Mouse (Mus musculus) right cerebral cortex, postnatal 4 days (tissue): ENCODE results near the gene Gdpgp1.

Source experiments
- DNase-seq: peaks from one replicate; pipeline ENCODE4 v3.0.0-alpha.2; 2022

Gene Gdpgp1

GRCm38 (mm10) chr7:80199851-80200587 lies 32.6 kb upstream of the Gdpgp1 start:
- no peak for DNase-seq

- DNase-seq, result no peak
These were observed 32.1 kb upstream of the Gdpgp1 start for GRCm38 (mm10) chr7:80200588-80200945.

GRCm38 (mm10) chr7:80200963-80201539 lies 31.6 kb upstream of the Gdpgp1 start:
- DNase-seq, result no peak

DNA sequence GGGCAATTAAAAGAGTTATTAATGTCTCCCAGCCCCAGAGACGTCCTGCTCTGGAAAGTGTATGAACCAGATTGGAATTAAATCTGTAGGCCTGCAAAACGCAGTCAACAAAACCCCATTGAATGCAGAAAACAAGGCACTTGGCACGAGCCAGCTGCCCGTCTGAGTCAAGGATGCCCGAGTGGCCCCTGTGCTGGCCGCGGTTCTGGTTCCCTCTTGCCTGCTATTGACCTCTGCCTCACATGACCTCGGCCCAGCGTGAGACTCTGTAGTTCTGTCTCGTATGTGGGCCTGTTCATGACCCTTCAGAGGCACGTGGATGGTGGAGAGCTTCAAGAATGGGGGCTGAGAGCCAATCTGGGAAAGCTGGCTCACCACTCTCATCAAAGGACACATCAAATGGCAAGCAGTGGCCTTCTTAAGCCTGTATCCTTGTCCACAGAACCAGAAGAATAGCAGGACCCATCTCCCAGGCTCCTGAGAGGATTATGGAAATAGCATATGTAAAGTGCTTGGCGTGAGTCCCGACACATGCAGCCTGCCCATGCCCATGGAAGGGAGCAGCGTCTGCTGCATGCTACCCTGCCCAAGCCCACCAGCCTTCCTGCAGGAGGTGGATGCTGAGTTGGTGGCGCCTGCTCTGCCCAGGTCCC lies 30.7 kb upstream of the Gdpgp1 start:
- DNase-seq, result peak; percentile 45

DNA sequence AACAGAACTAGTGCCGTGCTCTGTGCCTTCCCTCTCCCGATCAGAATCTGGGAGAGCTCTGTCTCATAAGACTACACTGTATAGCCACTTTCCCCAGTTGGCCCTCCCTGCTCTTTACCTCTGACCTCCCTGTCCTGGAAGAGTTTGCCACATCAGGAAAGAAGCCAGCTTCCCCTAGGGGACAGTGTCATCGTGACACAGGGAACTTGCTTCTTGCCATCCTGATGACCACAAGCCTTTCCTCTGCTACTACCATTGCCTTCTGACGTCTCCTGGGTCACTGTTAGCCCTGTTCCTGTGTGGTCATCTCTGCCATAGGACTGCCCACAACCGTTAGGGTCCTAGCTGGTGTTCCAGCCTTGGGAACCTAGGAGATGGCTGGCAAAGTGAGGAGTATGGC lies 29.7 kb upstream of the Gdpgp1 start:
- DNase-seq, result no peak

GRCm38 (mm10) chr7:80203638-80204096 lies 29.0 kb upstream of the Gdpgp1 start:
- no peak for DNase-seq

GRCm38 (mm10) chr7:80204362-80204761 lies 28.3 kb upstream of the Gdpgp1 start:
- no peak for DNase-seq

GRCm38 (mm10) chr7:80204961-80205360 lies 27.7 kb upstream of the Gdpgp1 start:
- no peak for DNase-seq

GRCm38 (mm10) chr7:80205705-80206589 lies 26.7 kb upstream of the Gdpgp1 start:
- DNase-seq, result no peak

GRCm38 (mm10) chr7:80207314-80207731 lies 25.3 kb upstream of the Gdpgp1 start:
- DNase-seq, result no peak

DNA sequence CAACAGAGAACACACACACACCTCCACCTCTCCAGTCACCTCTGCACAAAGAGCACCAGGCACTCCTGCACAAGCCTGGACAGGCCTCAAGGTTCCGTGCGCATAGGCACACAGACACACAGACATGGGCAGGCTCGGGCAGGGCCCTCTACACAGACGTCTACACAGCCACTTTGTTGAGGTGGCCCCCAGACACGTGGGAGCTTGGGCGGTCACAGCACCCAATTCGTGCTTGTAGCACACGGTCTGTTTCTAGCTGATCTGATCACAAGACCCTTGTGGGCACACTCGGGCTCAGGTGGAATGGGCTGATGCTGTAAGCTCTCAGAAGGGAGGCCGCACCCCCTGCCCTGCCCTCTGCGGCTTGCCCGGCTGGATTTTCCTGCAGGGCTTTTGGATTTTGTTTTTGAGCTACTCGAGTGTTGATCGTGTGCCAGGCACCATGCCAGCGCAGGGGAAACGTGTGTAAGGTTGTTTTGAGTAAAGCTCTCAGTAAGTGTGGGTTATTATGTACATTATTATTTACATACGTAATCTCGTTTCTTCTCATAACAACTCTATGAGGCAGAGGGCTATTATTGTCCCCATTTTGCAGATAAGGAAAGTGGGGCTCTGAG lies 24.5 kb upstream of the Gdpgp1 start:
- no peak for DNase-seq

DNA sequence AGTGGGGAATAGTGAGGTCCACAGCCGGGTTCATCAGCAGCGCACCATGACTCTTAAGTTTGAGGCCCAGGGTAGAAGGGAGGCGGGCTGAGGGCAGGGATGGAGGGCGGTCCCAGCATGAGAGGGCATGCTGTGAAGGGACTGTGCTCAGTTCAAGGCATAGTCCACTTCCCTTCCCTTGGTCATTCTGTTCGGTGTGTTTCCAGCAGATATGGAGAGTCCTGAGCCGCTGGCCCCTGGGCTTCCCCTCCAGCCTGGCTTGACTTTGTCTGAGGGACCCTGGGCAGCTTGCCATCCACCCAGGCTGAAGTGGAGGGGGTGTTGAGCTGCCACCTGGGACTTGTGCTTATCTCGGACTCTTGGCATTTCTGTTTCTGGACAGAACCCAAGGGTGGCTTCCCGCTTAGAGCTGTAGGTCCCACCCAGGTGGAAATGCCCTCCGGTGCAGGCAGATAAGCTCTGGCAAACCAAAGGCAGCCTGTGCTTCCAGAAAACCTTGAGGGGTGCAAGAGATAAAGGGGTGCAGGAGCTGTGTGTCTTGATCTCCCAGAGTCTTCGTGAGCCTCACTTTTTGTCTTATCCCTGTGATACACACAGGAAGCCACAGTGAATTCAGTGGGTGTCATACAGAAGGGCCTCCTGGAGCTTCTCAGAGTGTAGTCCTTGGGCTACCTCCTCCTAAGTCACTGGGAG lies 23.8 kb upstream of the Gdpgp1 start:
- DNase-seq, result no peak

GRCm38 (mm10) chr7:80209669-80210068 lies 23.0 kb upstream of the Gdpgp1 start:
- no peak for DNase-seq

DNA sequence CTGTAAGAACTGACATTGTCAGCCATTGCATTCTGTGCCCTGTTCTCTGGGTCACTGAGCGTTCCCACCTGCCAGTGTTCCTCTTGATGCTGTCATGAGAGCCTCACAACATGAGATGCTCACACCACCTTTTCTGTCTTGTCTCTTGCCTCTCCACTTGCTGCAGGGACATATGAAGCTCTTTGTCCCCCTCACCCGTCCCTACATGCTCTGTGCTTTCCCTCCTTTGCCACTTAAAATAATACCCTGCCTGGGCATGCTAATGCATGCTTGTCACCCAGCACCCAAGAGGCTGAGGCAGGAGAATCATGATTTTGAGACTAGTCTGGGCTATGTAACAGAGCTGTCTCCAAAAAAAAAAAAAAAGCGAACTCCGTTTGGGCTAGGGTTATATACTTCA lies 21.7 kb upstream of the Gdpgp1 start:
- DNase-seq, result no peak

DNA sequence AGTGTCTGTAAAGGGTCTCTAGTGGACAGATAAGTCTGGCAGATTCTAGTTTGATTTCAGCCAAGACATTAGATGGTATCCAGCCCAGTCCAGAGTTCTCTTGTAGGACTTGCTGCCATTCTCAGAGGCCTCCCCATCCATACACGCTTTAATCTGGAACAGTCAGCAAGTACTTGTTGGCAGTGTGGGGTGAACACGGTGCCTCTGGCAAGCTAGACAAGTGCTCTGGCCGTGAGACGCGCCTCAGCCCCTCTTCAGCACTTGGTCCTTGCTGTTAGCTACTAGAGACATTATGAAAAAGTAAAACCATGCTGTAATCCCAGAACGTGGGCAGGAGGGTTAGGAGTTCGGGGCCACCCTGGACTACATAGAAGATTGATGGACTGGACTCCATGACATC lies 19.1 kb upstream of the Gdpgp1 start:
- no peak for DNase-seq

DNA sequence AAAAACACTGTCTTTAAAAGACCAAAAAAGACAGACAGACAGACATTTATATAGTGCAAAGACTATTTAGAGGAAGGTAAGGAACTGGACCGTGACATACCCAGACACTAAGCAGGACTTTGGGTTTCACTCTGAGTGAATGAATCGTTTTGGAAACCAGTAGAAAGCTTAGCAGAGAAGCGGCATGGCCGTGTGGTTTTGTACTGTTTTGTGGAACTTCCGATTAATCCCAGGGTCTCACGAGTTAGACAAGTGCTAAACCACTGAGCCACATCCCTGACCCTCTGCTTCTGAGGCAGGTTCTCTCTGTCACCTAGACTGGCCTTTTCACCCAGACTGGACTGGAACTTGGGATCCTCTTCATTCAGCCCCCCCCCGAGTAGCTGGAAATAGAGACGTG lies 18.2 kb upstream of the Gdpgp1 start:
- DNase-seq, result no peak

DNA sequence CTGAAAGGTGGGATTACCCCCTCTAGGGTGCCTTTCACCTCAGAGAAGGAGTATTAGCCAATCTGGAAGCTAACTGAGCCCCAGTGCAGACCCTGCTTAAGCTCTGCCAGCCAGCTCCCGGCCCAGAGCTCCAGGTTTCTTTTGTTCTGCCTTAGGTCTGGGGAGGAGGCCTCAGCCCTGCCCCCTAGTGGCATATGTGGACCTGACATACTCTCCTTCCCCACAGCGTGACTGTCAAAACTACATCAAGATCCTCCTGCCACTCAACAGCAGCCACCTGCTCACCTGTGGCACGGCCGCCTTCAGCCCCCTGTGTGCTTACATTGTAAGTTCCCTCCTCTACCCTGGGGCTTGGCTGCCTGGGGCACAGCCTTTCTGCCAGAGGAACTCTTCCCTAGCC lies 17.3 kb upstream of the Gdpgp1 start:
- peak; percentile 85 for DNase-seq

- DNase-seq, result no peak
These were observed 16.1 kb upstream of the Gdpgp1 start for GRCm38 (mm10) chr7:80216566-80216965.

GRCm38 (mm10) chr7:80218666-80219065 lies 14.0 kb upstream of the Gdpgp1 start:
- no peak for DNase-seq

- no peak for DNase-seq
These were observed 12.3 kb upstream of the Gdpgp1 start for GRCm38 (mm10) chr7:80220237-80220797.

DNA sequence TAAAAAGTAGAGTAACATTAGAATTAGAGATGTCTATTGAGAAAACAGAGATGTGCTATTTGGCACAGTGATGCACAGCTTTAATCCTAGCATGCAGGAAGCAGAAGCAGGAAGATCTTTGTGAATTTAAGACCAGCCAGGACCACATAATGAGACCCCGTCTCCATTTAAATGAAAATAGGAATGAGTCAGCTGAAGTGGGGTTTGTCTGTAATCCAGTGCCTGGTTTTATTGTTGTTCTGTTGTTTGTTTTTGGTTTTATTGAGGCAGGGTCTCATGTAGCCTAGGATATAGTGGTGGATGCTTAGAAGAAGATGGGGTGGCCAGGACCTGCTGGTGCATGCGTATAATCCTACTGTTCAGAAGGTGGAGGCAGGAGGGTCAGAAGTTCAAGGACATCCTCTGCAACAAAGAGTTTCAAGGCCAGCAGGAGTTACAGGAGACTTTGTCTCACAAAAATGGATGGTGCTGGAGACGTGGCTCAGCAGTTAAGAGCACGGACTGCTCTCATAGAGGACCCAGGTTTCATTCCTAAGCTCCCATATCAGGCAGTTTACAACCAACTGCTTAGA lies 11.4 kb upstream of the Gdpgp1 start:
- no peak for DNase-seq
